Mouse (Mus musculus): Measurements from ENCODE around the gene Agk. TPM values are rescaled to one million over a fixed set of nuclear protein-coding genes. Genes with fewer than 3 reads are reported as not detected.

Agk gene
- total RNA-seq, 2 experiments from 2014 or later, result 45.3 to 47.4 TPM

DNA sequence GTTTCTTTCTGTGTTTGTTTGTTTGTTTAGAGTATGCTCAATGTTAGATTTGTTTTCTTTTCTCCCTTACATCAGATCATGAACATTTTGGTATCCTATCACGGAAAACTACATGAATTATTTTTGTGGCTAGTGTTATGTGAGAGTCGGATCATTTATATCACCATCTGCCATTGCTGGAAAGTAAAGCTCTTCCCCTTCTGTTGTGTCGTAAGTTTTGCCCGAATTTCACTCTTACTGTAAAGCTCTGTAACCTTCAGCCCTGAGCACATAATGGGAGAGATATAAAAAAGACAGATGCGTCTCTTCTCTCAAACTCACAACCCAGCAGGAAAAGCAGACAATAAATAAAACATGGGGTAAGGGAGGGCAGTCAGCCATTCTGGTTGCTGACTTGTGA lies 114.0 kb downstream of the Agk start, which contains the start of gene Wee2:
Wee2 (plus strand) TSS at position 153 of the 400 bp plus-strand sequence.
- no peak for DNase-seq (ENCODE audit: extremely low spot score in 1 of 2, low spot score in 1 of 2)

DNA sequence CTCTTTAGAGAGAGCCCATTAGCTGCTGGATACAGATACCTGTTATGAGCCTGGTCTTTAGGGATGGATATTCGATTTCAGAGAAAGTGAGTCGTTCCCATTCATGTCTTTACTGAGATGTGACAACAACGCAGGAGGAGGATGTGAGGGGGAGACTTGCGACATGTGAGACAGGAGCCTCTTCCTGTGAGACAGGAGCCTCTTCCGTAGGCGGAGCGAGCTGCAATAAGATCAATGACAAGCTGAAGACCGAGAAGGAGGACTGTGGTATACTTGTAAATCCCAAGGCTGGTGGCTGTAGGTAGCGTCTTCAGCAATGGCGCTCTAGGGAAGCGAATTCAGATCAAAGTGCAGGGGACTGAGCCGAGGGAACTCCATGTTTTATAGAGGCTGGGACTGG lies 114.8 kb downstream of the Agk start:
- no peak for DNase-seq (ENCODE audit: extremely low spot score in 1 of 2, low spot score in 1 of 2)

DNA sequence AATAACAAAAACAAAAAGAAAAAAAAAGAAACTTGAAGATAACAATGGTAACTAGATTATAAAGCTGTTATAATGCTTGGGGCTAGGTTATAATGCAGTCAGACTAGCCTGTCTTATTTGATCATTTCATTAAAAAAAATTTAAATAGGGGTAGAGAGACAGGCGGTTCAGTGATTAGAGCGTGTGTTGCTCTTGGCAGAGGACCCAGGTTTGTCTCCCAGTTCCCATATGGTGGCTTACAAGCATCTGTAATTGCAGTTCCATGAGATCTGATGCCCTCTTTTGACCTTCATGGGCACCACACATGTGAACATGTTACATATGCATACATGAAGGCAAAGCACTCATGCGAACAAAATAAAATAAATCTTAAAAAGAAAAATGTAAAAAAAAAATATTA lies 116.3 kb downstream of the Agk start:
- DNase-seq (ENCODE audit: extremely low spot score in 1 of 2, low spot score in 1 of 2), result no peak

DNA sequence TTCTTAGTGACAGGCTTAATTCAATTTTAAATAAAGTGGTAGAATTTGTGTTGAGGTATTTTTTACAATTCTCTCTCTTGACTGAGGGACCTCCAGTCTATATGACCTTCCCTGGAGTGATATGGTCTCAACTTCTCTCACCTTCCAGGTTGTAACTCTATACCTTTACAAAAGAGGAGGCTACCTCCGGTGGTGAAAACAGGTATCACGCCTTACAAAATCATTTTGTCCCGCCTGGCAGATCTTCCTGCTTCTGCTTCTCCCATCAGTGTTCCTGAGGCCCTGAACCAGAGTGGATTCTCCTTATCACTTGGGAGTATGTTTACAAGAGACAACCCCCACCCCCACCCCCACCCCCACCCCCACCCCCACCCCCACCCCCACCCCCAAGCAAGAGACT lies 116.8 kb downstream of the Agk start:
- DNase-seq (ENCODE audit: extremely low spot score in 1 of 2, low spot score in 1 of 2), result no peak

- no peak for DNase-seq (ENCODE audit: extremely low spot score in 1 of 2, low spot score in 1 of 2)
Observed at GRCm38 (mm10) chr6:40443281-40443928, 118.4 kb downstream of the Agk start.

Other genes with a start within 250 kb of the Agk start
- gene E330009J07Rik, start 111.0 kb downstream of the Agk start, total RNA-seq (2021), result 10 to 100 TPM; 41.4 to 46.0 TPM
- not detected for gene Wee2, start 113.9 kb downstream of the Agk start, total RNA-seq (2021)
- 10 to 100 TPM; 32.6 to 36.2 TPM for gene Ssbp1, start 146.2 kb downstream of the Agk start, total RNA-seq (2021)
- gene Tas2r137, start 166.1 kb downstream of the Agk start, total RNA-seq (2021), result not detected
- gene Tas2r108, start 168.4 kb downstream of the Agk start, total RNA-seq (2021), result not detected
- gene Prss37, start 194.3 kb downstream of the Agk start, total RNA-seq (2021), result not detected
- gene Olfr461, start 229.9 kb downstream of the Agk start, total RNA-seq (2021), result not detected
- gene Olfr460, start 244.3 kb downstream of the Agk start, total RNA-seq (2021), result not detected

All from layer of hippocampus, postnatal 25 days (tissue).